Mouse (Mus musculus) testis, adult 2 months (tissue): ENCODE results near the gene Chrnd.

Experiments
- CTCF ChIP-seq: fragments of 200-500 bp; IDR thresholded peaks from 2 replicates; pipeline ENCODE4 v1.5.1; 2012; ENCODE audit warnings: low read depth, mild to moderate bottlenecking, inconsistent platforms, low read length, moderate library complexity; ENCODE audit not compliant: control insufficient read depth, insufficient read depth, insufficient replicate concordance
- POLR2A ChIP-seq: fragments of 200-500 bp; IDR thresholded peaks from 2 replicates; pipeline ENCODE4 v1.6.1; 2012; ENCODE audit warnings: low read depth, mild to moderate bottlenecking, inconsistent platforms, low read length, moderate library complexity; ENCODE audit not compliant: control insufficient read depth

GRCm38 (mm10) chr1:87159396-87159795 is 31.0 kb upstream of the Chrnd start:
- TF ChIP-seq POLR2A (no peak), CTCF (no peak)
